Mouse (Mus musculus) hindbrain, embryonic 13.5 days (tissue): ENCODE data around the gene Lif. TPM values are rescaled to one million over a fixed set of nuclear protein-coding genes. Genes with fewer than 3 reads are reported as not detected.

Source experiments
- ATAC-seq: fragments of 200-750 bp; cut with Nextera tagmentation; 2 replicates; pipeline ENCODE4 v1.8.0; 2017; ENCODE audit warnings: moderate TSS enrichment; ENCODE audit not compliant: low FRiP score
- H3K27ac ChIP-seq: fragments of 300-500 bp; sonication (generic); 2 replicates; pipeline ENCODE4 v1.5.1; 2015; ENCODE audit warnings: inconsistent platforms, mild to moderate bottlenecking, moderate library complexity
- H3K27me3 ChIP-seq: fragments of 300-500 bp; sonication (generic); 2 replicates; pipeline ENCODE4 v1.6.1; 2015; ENCODE audit warnings: mild to moderate bottlenecking, inconsistent platforms
- H3K36me3 ChIP-seq: fragments of 300-500 bp; sonication (generic); 2 replicates; pipeline ENCODE4 v1.6.1; 2015; ENCODE audit warnings: mild to moderate bottlenecking, inconsistent platforms
- H3K4me1 ChIP-seq: fragments of 300-500 bp; sonication (generic); replicated peaks from 2 replicates; pipeline ENCODE4 v1.6.1; 2015; ENCODE audit warnings: inconsistent platforms
- H3K4me2 ChIP-seq: fragments of 300-500 bp; sonication (generic); 2 replicates; pipeline ENCODE4 v1.6.1; 2015; ENCODE audit warnings: inconsistent platforms, mild to moderate bottlenecking, moderate library complexity
- H3K4me3 ChIP-seq: fragments of 300-500 bp; sonication (generic); 2 replicates; pipeline ENCODE4 v1.5.1; 2015; ENCODE audit warnings: mild to moderate bottlenecking, inconsistent platforms
- H3K9ac ChIP-seq: fragments of 300-500 bp; sonication (generic); 2 replicates; pipeline ENCODE4 v1.6.1; 2015; ENCODE audit warnings: mild to moderate bottlenecking, inconsistent platforms
- H3K9me3 ChIP-seq: fragments of 300-500 bp; sonication (generic); 2 replicates; pipeline ENCODE4 v1.6.1; 2016; ENCODE audit warnings: inconsistent platforms
- WGBS: fragments of 180-500 bp; shearing (Covaris S2); methylation state at CpG from one replicate; pipeline ENCODE4 v1.1.7; 2015; 5-methylcytosine and 5-hydroxymethylcytosine counted together
- polyA plus RNA-seq: library from polyadenylated mRNA; unstranded; fragments of >200 nt; fragmentation: Nextera tagmentation; extraction: Ambion mirVana; gene quantifications from 2 replicates; pipeline ENCODE4 v1.2.1, GENCODE M21; 2015

The Lif gene
- polyA plus RNA-seq, 1 experiment from 2014 or later: 0.08 TPM

- Histone ChIP-seq H3K4me3 (no peak overlapping the region), H3K27ac (no peak overlapping the region; the same call in 1 of the 2 replicates), H3K9me3 (no peaks in the 10 kb centered on the region), H3K4me2 (no peak overlapping the region), H3K4me1 (peaks cover 4% of the 10 kb centered on the region; the same call in 1 of the 2 replicates), H3K9ac (no peak overlapping the region), H3K27me3 (no peaks in the 10 kb centered on the region), H3K36me3 (no peaks in the 10 kb centered on the region)
- 21% methylated on average over 6 of the region's 6 CpGs for WGBS
- ATAC-seq: no peak
These were observed 50.7 kb downstream of the Lif start for GRCm38 (mm10) chr11:4308060-4308513.

GRCm38 (mm10) chr11:4308514-4309450 lies 51.4 kb downstream of the Lif start:
- Histone ChIP-seq H3K4me3 (no peak overlapping the region), H3K27ac (no peak overlapping the region; the same call in 1 of the 2 replicates), H3K9me3 (no peaks in the 10 kb centered on the region), H3K4me2 (no peak overlapping the region), H3K27me3 (no peaks in the 10 kb centered on the region), H3K4me1 (peaks cover 4% of the 10 kb centered on the region; the same call in 1 of the 2 replicates), H3K36me3 (no peaks in the 10 kb centered on the region), H3K9ac (no peak overlapping the region)
- ATAC-seq: no peak
- WGBS: 62% methylated on average over 25 of the region's 25 CpGs

GRCm38 (mm10) chr11:4309613-4310012 lies 52.3 kb downstream of the Lif start:
- WGBS: 87% methylated on average over 4 of the region's 4 CpGs
- Histone ChIP-seq H3K27me3 (no peaks in the 10 kb centered on the region), H3K4me2 (no peak overlapping the region), H3K9ac (no peak overlapping the region), H3K4me3 (no peak overlapping the region), H3K4me1 (peaks cover 4% of the 10 kb centered on the region; the same call in 1 of the 2 replicates), H3K36me3 (no peaks in the 10 kb centered on the region), H3K9me3 (no peaks in the 10 kb centered on the region), H3K27ac (no peak overlapping the region)
- no peak for ATAC-seq

DNA sequence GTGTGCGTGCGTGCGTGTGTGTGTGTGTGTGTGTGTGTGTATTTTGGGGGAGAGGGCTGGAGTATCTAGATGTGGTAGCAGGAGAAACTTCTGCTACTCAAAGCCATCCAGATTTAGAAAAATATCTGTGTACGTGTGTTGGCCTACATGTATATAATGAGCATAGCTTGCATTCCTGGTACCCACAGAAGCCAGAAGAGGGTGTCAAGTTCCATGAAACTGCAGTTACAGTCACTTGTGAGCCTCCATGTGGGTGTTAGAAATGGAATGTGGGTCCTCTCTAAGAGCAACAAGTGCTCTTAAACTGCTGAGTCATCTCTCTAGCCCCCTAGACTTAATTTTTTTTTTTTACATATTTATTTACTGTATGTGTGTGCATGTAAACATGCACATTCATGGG lies 53.0 kb downstream of the Lif start:
- 87% methylated on average over 4 of the region's 4 CpGs for WGBS
- H3K9ac ChIP-seq: no peak overlapping the region

GRCm38 (mm10) chr11:4312180-4312579 lies 54.8 kb downstream of the Lif start:
- no peak overlapping the region for H3K4me3 ChIP-seq
- no peak overlapping the region for H3K4me2 ChIP-seq
- ATAC-seq: no peak
- H3K27ac ChIP-seq: no peak overlapping the region
- 82% methylated on average over 4 of the region's 4 CpGs for WGBS
- no peaks in the 10 kb centered on the region for H3K9me3 ChIP-seq
- no peaks in the 10 kb centered on the region for H3K27me3 ChIP-seq
- no peaks in the 10 kb centered on the region for H3K36me3 ChIP-seq
- no peak overlapping the region for H3K9ac ChIP-seq
- peaks cover 4% of the 10 kb centered on the region; the same call in 1 of the 2 replicates for H3K4me1 ChIP-seq

More for the DNA sequence above, 53.0 kb downstream of the Lif start:
- no peaks in the 10 kb centered on the region for H3K9me3 ChIP-seq
- H3K27me3 ChIP-seq: no peaks in the 10 kb centered on the region
- H3K27ac ChIP-seq: no peak overlapping the region
- H3K36me3 ChIP-seq: no peaks in the 10 kb centered on the region
- no peak overlapping the region for H3K4me2 ChIP-seq
- ATAC-seq: no peak
- H3K4me3 ChIP-seq: no peak overlapping the region
- H3K4me1 ChIP-seq: peaks cover 4% of the 10 kb centered on the region; the same call in 1 of the 2 replicates

DNA sequence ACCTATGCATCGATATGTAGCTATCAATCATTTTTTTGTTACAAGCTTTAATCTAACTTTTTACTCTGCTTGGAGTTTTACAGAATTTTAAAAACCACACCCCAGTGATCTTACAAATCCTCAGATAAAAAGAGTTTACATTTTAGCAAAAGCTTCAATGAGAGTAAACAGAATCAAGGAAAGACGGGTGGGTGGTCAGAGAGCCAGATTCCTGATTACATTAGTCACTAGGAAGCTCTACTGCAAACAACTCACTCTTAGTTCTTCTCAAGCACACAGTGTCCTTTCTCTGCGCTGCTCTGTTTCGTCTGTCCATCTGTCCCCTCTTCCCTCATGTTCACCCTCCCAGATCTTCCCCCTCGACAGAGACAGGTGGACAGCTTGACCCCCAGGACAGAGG lies 59.9 kb downstream of the Lif start:
- no peak for ATAC-seq
- H3K27ac ChIP-seq: no peak overlapping the region
- no peaks in the 10 kb centered on the region for H3K36me3 ChIP-seq
- WGBS: 69% methylated on average over 5 of the region's 5 CpGs
- H3K27me3 ChIP-seq: no peaks in the 10 kb centered on the region
- no peak overlapping the region for H3K9ac ChIP-seq
- no peaks in the 10 kb centered on the region for H3K4me1 ChIP-seq
- H3K9me3 ChIP-seq: no peaks in the 10 kb centered on the region
- no peak overlapping the region for H3K4me3 ChIP-seq
- no peak overlapping the region for H3K4me2 ChIP-seq

DNA sequence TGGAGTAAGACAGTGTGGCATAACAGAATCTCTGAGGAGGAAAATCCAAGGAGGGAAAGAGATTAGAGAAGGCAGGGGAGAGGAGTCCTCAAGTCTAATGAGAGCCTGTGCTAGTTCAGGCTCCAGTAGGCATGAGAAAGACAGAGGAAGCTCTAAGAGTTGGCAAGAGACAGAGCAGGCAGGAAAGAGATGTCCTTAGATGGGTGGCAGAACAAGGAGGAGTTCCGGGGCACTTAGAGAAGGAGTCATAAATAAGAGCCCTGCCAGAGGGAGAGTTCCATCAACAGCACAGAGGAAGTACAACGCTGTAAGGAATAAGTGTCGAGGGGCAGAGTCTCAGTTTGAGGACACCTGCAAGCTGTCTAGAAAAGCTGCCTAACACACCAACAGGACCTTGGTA lies 60.7 kb downstream of the Lif start:
- Histone ChIP-seq H3K36me3 (no peaks in the 10 kb centered on the region), H3K9ac (no peak overlapping the region), H3K27me3 (no peaks in the 10 kb centered on the region), H3K4me3 (no peak overlapping the region), H3K4me2 (no peak overlapping the region), H3K27ac (no peak overlapping the region), H3K4me1 (no peaks in the 10 kb centered on the region), H3K9me3 (no peaks in the 10 kb centered on the region)
- WGBS: 88% methylated on average over 3 of the region's 3 CpGs
- no peak for ATAC-seq

- no peak overlapping the region for H3K4me2 ChIP-seq
- WGBS: 93% methylated on average over 14 of the region's 14 CpGs
- ATAC-seq: no peak
- H3K27ac ChIP-seq: no peak overlapping the region
- no peak overlapping the region for H3K4me3 ChIP-seq
- H3K9ac ChIP-seq: no peak overlapping the region
- no peaks in the 10 kb centered on the region for H3K4me1 ChIP-seq
- H3K9me3 ChIP-seq: no peaks in the 10 kb centered on the region
- H3K36me3 ChIP-seq: no peaks in the 10 kb centered on the region
- H3K27me3 ChIP-seq: no peaks in the 10 kb centered on the region
These were observed 62.0 kb downstream of the Lif start for GRCm38 (mm10) chr11:4319212-4319955.

- H3K27me3 ChIP-seq: no peaks in the 10 kb centered on the region
- no peaks in the 10 kb centered on the region for H3K4me1 ChIP-seq
- H3K36me3 ChIP-seq: no peaks in the 10 kb centered on the region
- H3K9ac ChIP-seq: no peak overlapping the region
- H3K9me3 ChIP-seq: no peaks in the 10 kb centered on the region
- H3K4me2 ChIP-seq: no peak overlapping the region
- 64% methylated on average over 4 of the region's 4 CpGs for WGBS
- H3K27ac ChIP-seq: no peak overlapping the region
- no peak for ATAC-seq
- no peak overlapping the region for H3K4me3 ChIP-seq
These were observed 63.5 kb downstream of the Lif start for GRCm38 (mm10) chr11:4320876-4321275.

Other genes starting within 250 kb of the Lif start
- not detected in 2 replicates for gene Sec14l4, start 226.1 kb upstream of the Lif start, polyA plus RNA-seq
- 0.08 and 0.35 TPM in 2 replicates for gene Sec14l3, start 192.7 kb upstream of the Lif start, polyA plus RNA-seq
- gene Mtfp1, start 162.1 kb upstream of the Lif start, polyA plus RNA-seq: 5.7 and 6.2 TPM in 2 replicates
- 2.3 and 3.4 TPM in 2 replicates for gene Sec14l2, start 134.1 kb upstream of the Lif start, polyA plus RNA-seq
- gene Rnf215, start 122.4 kb upstream of the Lif start, polyA plus RNA-seq: 42.9 and 44.0 TPM in 2 replicates
- 7.2 and 8.1 TPM in 2 replicates for gene Ccdc157, start 97.3 kb upstream of the Lif start, polyA plus RNA-seq
- gene Sf3a1, start 97.2 kb upstream of the Lif start, polyA plus RNA-seq: 54.3 and 55.1 TPM in 2 replicates
- gene Tbc1d10a, start 70.8 kb upstream of the Lif start, polyA plus RNA-seq: 26.1 and 28.0 TPM in 2 replicates
- gene Castor1, start 39.3 kb upstream of the Lif start, polyA plus RNA-seq: 2.2 and 2.3 TPM in 2 replicates
- 0.14 TPM in 1 of 2 replicates, not detected in the other for gene Osm, start 21.1 kb upstream of the Lif start, polyA plus RNA-seq
- gene Hormad2, start 183.5 kb downstream of the Lif start, polyA plus RNA-seq: not detected in 2 replicates